Mouse (Mus musculus): ENCODE results near the gene Prm2.

Gene Prm2

GRCm38 (mm10) chr16:10776322-10776721 lies 19.6 kb downstream of the Prm2 start:
- DNase-seq (ENCODE audit: low read depth) = no peak

GRCm38 (mm10) chr16:10774726-10775125 lies 21.2 kb downstream of the Prm2 start:
- no peak for DNase-seq (ENCODE audit: low read depth)

GRCm38 (mm10) chr16:10773543-10773942 lies 22.4 kb downstream of the Prm2 start:
- no peak for DNase-seq (ENCODE audit: low read depth)

GRCm38 (mm10) chr16:10771769-10772510 lies 24.0 kb downstream of the Prm2 start:
- no peak for DNase-seq (ENCODE audit: low read depth)

GRCm38 (mm10) chr16:10770531-10771325 lies 25.2 kb downstream of the Prm2 start:
- DNase-seq (ENCODE audit: low read depth) = no peak

- DNase-seq (ENCODE audit: low read depth) = no peak
Observed at GRCm38 (mm10) chr16:10769661-10770060, 26.3 kb downstream of the Prm2 start.

- no peak for DNase-seq (ENCODE audit: low read depth)
Observed at GRCm38 (mm10) chr16:10768821-10769220, 27.1 kb downstream of the Prm2 start.

- DNase-seq (ENCODE audit: low read depth) = peak; percentile 74
Observed at GRCm38 (mm10) chr16:10767158-10767557, 28.8 kb downstream of the Prm2 start.

GRCm38 (mm10) chr16:10764323-10764722 lies 31.6 kb downstream of the Prm2 start:
- DNase-seq (ENCODE audit: low read depth) = no peak

- DNase-seq (ENCODE audit: low read depth) = no peak
Observed at GRCm38 (mm10) chr16:10763540-10764264, 32.2 kb downstream of the Prm2 start.

- no peak for DNase-seq (ENCODE audit: low read depth)
Observed at GRCm38 (mm10) chr16:10762569-10763180, 33.3 kb downstream of the Prm2 start.

- DNase-seq (ENCODE audit: low read depth) = no peak
Observed at GRCm38 (mm10) chr16:10761182-10761581, 34.8 kb downstream of the Prm2 start.

- no peak for DNase-seq (ENCODE audit: low read depth)
Observed at GRCm38 (mm10) chr16:10756168-10756567, 39.8 kb downstream of the Prm2 start.

- DNase-seq (ENCODE audit: low read depth) = no peak
Observed at GRCm38 (mm10) chr16:10754521-10755296, 41.2 kb downstream of the Prm2 start.

- DNase-seq (ENCODE audit: low read depth) = no peak
Observed at GRCm38 (mm10) chr16:10749824-10750223, 46.1 kb downstream of the Prm2 start.

GRCm38 (mm10) chr16:10749226-10749625 lies 46.7 kb downstream of the Prm2 start:
- no peak for DNase-seq (ENCODE audit: low read depth)
